Mouse (Mus musculus) intestine, embryonic 15.5 days (tissue): ENCODE measurements around the gene Icam5. TPM values are rescaled to one million over a fixed set of nuclear protein-coding genes. Genes with fewer than 3 reads are reported as not detected.

Source experiments
- ATAC-seq: fragments of 200-750 bp; cut with Nextera tagmentation; 2 replicates; pipeline ENCODE4 v1.8.0; 2017; ENCODE audit warnings: moderate TSS enrichment, moderate library complexity
- H3K27ac ChIP-seq: fragments of 300-500 bp; sonication (generic); 2 replicates; pipeline ENCODE4 v1.5.1; 2015; ENCODE audit warnings: mild to moderate bottlenecking, inconsistent platforms
- H3K27me3 ChIP-seq: fragments of 300-500 bp; sonication (generic); replicated peaks from 2 replicates; pipeline ENCODE4 v1.6.1; 2015; ENCODE audit warnings: inconsistent platforms
- H3K36me3 ChIP-seq: fragments of 300-500 bp; sonication (generic); 2 replicates; pipeline ENCODE4 v1.6.1; 2015; ENCODE audit warnings: inconsistent platforms
- H3K4me1 ChIP-seq: fragments of 300-500 bp; sonication (generic); replicated peaks from 2 replicates; pipeline ENCODE4 v1.6.1; 2015; ENCODE audit warnings: inconsistent platforms
- H3K4me2 ChIP-seq: fragments of 300-500 bp; sonication (generic); replicated peaks from 2 replicates; pipeline ENCODE4 v1.6.1; 2015; ENCODE audit warnings: mild to moderate bottlenecking, inconsistent platforms
- H3K4me3 ChIP-seq: fragments of 300-500 bp; sonication (generic); replicated peaks from 2 replicates; pipeline ENCODE4 v1.5.1; 2015; ENCODE audit warnings: inconsistent platforms
- H3K9ac ChIP-seq: fragments of 300-500 bp; sonication (generic); 2 replicates; pipeline ENCODE4 v1.6.1; 2015; ENCODE audit warnings: inconsistent platforms
- H3K9me3 ChIP-seq: fragments of 300-500 bp; sonication (generic); 2 replicates; pipeline ENCODE4 v1.6.1; 2016; ENCODE audit warnings: inconsistent platforms
- WGBS: fragments of 180-500 bp; shearing (Covaris S2); methylation state at CpG from one replicate; pipeline ENCODE4 v1.1.7; 2015; 5-methylcytosine and 5-hydroxymethylcytosine counted together
- polyA plus RNA-seq: library from polyadenylated mRNA; unstranded; fragments of >200 nt; fragmentation: Nextera tagmentation; extraction: Ambion mirVana; gene quantifications from 2 replicates; pipeline ENCODE4 v1.2.1, GENCODE M21; 2015

Gene Icam5
- polyA plus RNA-seq, 1 experiment from 2014 or later: 0.16 TPM

- Histone ChIP-seq H3K4me3 (peak overlapping the region; percentile 44), H3K4me2 (peak overlapping the region; percentile 83), H3K36me3 (no peaks in the 10 kb centered on the region), H3K9ac (peak overlapping the region; percentile 13; the same call in 1 of the 2 replicates), H3K9me3 (no peaks in the 10 kb centered on the region), H3K4me1 (peaks cover 26% of the 10 kb centered on the region), H3K27me3 (peaks cover 15% of the 10 kb centered on the region), H3K27ac (no peak overlapping the region)
- ATAC-seq: peak; percentile 40
- whole genome bisulfite sequencing: 6% methylated on average over 17 of the region's 17 CpGs
Measured at GRCm38 (mm10) chr9:21016331-21017176, 15.3 kb upstream of the Icam5 start.

GRCm38 (mm10) chr9:21017177-21017575 lies 14.7 kb upstream of the Icam5 start:
- H3K27me3 ChIP-seq: peaks cover 15% of the 10 kb centered on the region
- no peak for ATAC-seq
- 34% methylated on average over 4 of the region's 4 CpGs for WGBS

GRCm38 (mm10) chr9:21018600-21018999 lies 13.3 kb upstream of the Icam5 start:
- H3K4me3 ChIP-seq: no peak overlapping the region
- 62% methylated on average over 2 of the region's 2 CpGs for WGBS
- no peak overlapping the region for H3K27ac ChIP-seq
- peaks cover 23% of the 10 kb centered on the region for H3K4me1 ChIP-seq
- H3K4me2 ChIP-seq: no peak overlapping the region
- no peaks in the 10 kb centered on the region for H3K9me3 ChIP-seq
- H3K27me3 ChIP-seq: peaks cover 15% of the 10 kb centered on the region
- no peak overlapping the region for H3K9ac ChIP-seq
- no peak for ATAC-seq
- no peaks in the 10 kb centered on the region for H3K36me3 ChIP-seq

More at GRCm38 (mm10) chr9:21017177-21017575, 14.7 kb upstream of the Icam5 start:
- H3K4me3 ChIP-seq: peak overlapping the region; percentile 44; the same call in 1 of the 2 replicates
- peaks cover 23% of the 10 kb centered on the region for H3K4me1 ChIP-seq
- H3K27ac ChIP-seq: no peak overlapping the region
- no peak overlapping the region for H3K9ac ChIP-seq
- H3K9me3 ChIP-seq: no peaks in the 10 kb centered on the region
- no peaks in the 10 kb centered on the region for H3K36me3 ChIP-seq
- H3K4me2 ChIP-seq: peak overlapping the region; percentile 83

- H3K4me1 ChIP-seq: peaks cover 6% of the 10 kb centered on the region; the same call in 1 of the 2 replicates
- no peak overlapping the region for H3K27ac ChIP-seq
- H3K36me3 ChIP-seq: no peaks in the 10 kb centered on the region
- ATAC-seq: no peak
- peaks cover 8% of the 10 kb centered on the region; the same call in 1 of the 2 replicates for H3K27me3 ChIP-seq
- 85% methylated on average over 3 of the region's 3 CpGs for WGBS
- H3K4me3 ChIP-seq: no peak overlapping the region
- H3K4me2 ChIP-seq: no peak overlapping the region
- no peak overlapping the region for H3K9ac ChIP-seq
- H3K9me3 ChIP-seq: no peaks in the 10 kb centered on the region
Measured at GRCm38 (mm10) chr9:21021363-21021762, 10.5 kb upstream of the Icam5 start.

GRCm38 (mm10) chr9:21022288-21022687 lies 9.6 kb upstream of the Icam5 start:
- 54% methylated on average over 6 of the region's 6 CpGs for WGBS
- 0 out of 2 replicates have a peak, but pooled peaks cover 2% of the 10 kb centered on the region for H3K27me3 ChIP-seq

GRCm38 (mm10) chr9:21022726-21023125 lies 9.1 kb upstream of the Icam5 start:
- Histone ChIP-seq H3K27me3 (no peaks in the 10 kb centered on the region), H3K27ac (no peak overlapping the region), H3K4me1 (no peaks in the 10 kb centered on the region), H3K36me3 (no peaks in the 10 kb centered on the region), H3K9me3 (no peaks in the 10 kb centered on the region), H3K4me3 (no peak overlapping the region), H3K4me2 (no peak overlapping the region), H3K9ac (no peak overlapping the region)
- WGBS: 78% methylated on average over 1 of the region's 1 CpGs
- ATAC-seq: no peak

More at GRCm38 (mm10) chr9:21022288-21022687, 9.6 kb upstream of the Icam5 start:
- no peak for ATAC-seq
- Histone ChIP-seq H3K4me3 (no peak overlapping the region), H3K27ac (no peak overlapping the region), H3K9ac (no peak overlapping the region), H3K4me2 (no peak overlapping the region), H3K9me3 (no peaks in the 10 kb centered on the region), H3K36me3 (no peaks in the 10 kb centered on the region), H3K4me1 (no peaks in the 10 kb centered on the region)

GRCm38 (mm10) chr9:21025258-21025810 lies 6.5 kb upstream of the Icam5 start:
- no peak overlapping the region for H3K4me3 ChIP-seq
- H3K27ac ChIP-seq: no peak overlapping the region
- 51% methylated on average over 19 of the region's 19 CpGs for WGBS
- no peak; the same call in 1 of the 2 replicates for ATAC-seq
- no peak overlapping the region for H3K9ac ChIP-seq
- H3K36me3 ChIP-seq: no peaks in the 10 kb centered on the region
- no peaks in the 10 kb centered on the region for H3K9me3 ChIP-seq
- 0 out of 2 replicates have a peak overlapping the region, but pooled peaks have one; percentile 2 for H3K4me2 ChIP-seq
- peaks cover 13% of the 10 kb centered on the region for H3K4me1 ChIP-seq
- H3K27me3 ChIP-seq: peaks cover 11% of the 10 kb centered on the region

- 75% methylated on average over 12 of the region's 12 CpGs for WGBS
- peaks cover 22% of the 10 kb centered on the region for H3K4me1 ChIP-seq
- H3K27me3 ChIP-seq: peaks cover 14% of the 10 kb centered on the region
- no peaks in the 10 kb centered on the region for H3K9me3 ChIP-seq
- no peak for ATAC-seq
- no peak overlapping the region for H3K27ac ChIP-seq
- H3K9ac ChIP-seq: no peak overlapping the region
- H3K4me3 ChIP-seq: no peak overlapping the region
- no peaks in the 10 kb centered on the region for H3K36me3 ChIP-seq
- H3K4me2 ChIP-seq: no peak overlapping the region
Measured at GRCm38 (mm10) chr9:21026849-21027248, 5.0 kb upstream of the Icam5 start.

- H3K4me1 ChIP-seq: peaks cover 32% of the 10 kb centered on the region
- H3K4me3 ChIP-seq: no peak overlapping the region
- peaks cover 23% of the 10 kb centered on the region for H3K27me3 ChIP-seq
- H3K9me3 ChIP-seq: no peaks in the 10 kb centered on the region
- 55% methylated on average over 8 of the region's 8 CpGs for WGBS
- no peak overlapping the region for H3K9ac ChIP-seq
- no peak overlapping the region for H3K4me2 ChIP-seq
- H3K36me3 ChIP-seq: no peaks in the 10 kb centered on the region
- no peak for ATAC-seq
- no peak overlapping the region for H3K27ac ChIP-seq
Measured at GRCm38 (mm10) chr9:21027774-21028290, 4.0 kb upstream of the Icam5 start.

GRCm38 (mm10) chr9:21028560-21029110 lies 3.2 kb upstream of the Icam5 start:
- H3K36me3 ChIP-seq: no peaks in the 10 kb centered on the region
- no peak for ATAC-seq
- H3K27ac ChIP-seq: no peak overlapping the region
- H3K9me3 ChIP-seq: no peaks in the 10 kb centered on the region
- 70% methylated on average over 6 of the region's 6 CpGs for WGBS
- no peak overlapping the region for H3K4me2 ChIP-seq
- peaks cover 38% of the 10 kb centered on the region for H3K4me1 ChIP-seq
- no peak overlapping the region for H3K4me3 ChIP-seq
- no peak overlapping the region for H3K9ac ChIP-seq
- H3K27me3 ChIP-seq: peaks cover 31% of the 10 kb centered on the region

GRCm38 (mm10) chr9:21029291-21030054 lies 2.4 kb upstream of the Icam5 start, which contains the start of gene Icam4:
Icam4 (plus strand) TSS chr9:21029373.
- Histone ChIP-seq H3K4me1 (peaks cover 39% of the 10 kb centered on the region), H3K9ac (peak within 1 kb of the TSS; percentile 54), H3K27ac (no peak within 1 kb of the TSS), H3K4me3 (peak within 1 kb of the TSS; percentile 49), H3K9me3 (no peaks in the 10 kb centered on the region), H3K4me2 (peak within 1 kb of the TSS; percentile 99), H3K36me3 (no peaks in the 10 kb centered on the region), H3K27me3 (peaks cover 37% of the 10 kb centered on the region)
- ATAC-seq: peak; percentile 40
- WGBS: 2% methylated on average over 37 of the region's 37 CpGs
